Mouse (Mus musculus): ENCODE data around the gene Tecpr2. TPM values are rescaled to one million over a fixed set of nuclear protein-coding genes. Genes with fewer than 3 reads are reported as not detected.
A peak's percentile ranks its signal among the peaks of the same experiment; 100 is the strongest.

Tecpr2 gene
- polyA plus RNA-seq, 1 experiment, result 5.4 TPM

GRCm38 (mm10) chr12:110864008-110864407 is 25.1 kb upstream of the Tecpr2 start:
- no peak for DNase-seq (ENCODE audit: low spot score)

- DNase-seq (ENCODE audit: low spot score), result no peak
Measured at GRCm38 (mm10) chr12:110865571-110865970, 23.5 kb upstream of the Tecpr2 start.

GRCm38 (mm10) chr12:110865989-110866388 is 23.1 kb upstream of the Tecpr2 start:
- no peak for DNase-seq (ENCODE audit: low spot score)

- no peak for DNase-seq (ENCODE audit: low spot score)
Measured at GRCm38 (mm10) chr12:110870107-110870506, 19.0 kb upstream of the Tecpr2 start.

GRCm38 (mm10) chr12:110871247-110871646 is 17.8 kb upstream of the Tecpr2 start:
- no peak for DNase-seq (ENCODE audit: low spot score)

GRCm38 (mm10) chr12:110875351-110875750 is 13.7 kb upstream of the Tecpr2 start:
- DNase-seq (ENCODE audit: low spot score), result no peak

GRCm38 (mm10) chr12:110882291-110882690 is 6.8 kb upstream of the Tecpr2 start:
- DNase-seq (ENCODE audit: low spot score), result no peak

GRCm38 (mm10) chr12:110885251-110885650 is 3.8 kb upstream of the Tecpr2 start:
- DNase-seq (ENCODE audit: low spot score), result no peak

- no peak for DNase-seq (ENCODE audit: low spot score)
Measured at GRCm38 (mm10) chr12:110888106-110888505, 958 bp upstream of the Tecpr2 start.

GRCm38 (mm10) chr12:110888606-110889005 is 458 bp upstream of the Tecpr2 start:
- DNase-seq (ENCODE audit: low spot score), result no peak

GRCm38 (mm10) chr12:110891887-110892286 is 2.8 kb downstream of the Tecpr2 start:
- DNase-seq (ENCODE audit: low spot score), result no peak

- no peak for DNase-seq (ENCODE audit: low spot score)
Measured at GRCm38 (mm10) chr12:110902106-110902505, 13.0 kb downstream of the Tecpr2 start.

GRCm38 (mm10) chr12:110903536-110903935 is 14.5 kb downstream of the Tecpr2 start:
- DNase-seq (ENCODE audit: low spot score), result no peak

GRCm38 (mm10) chr12:110907845-110908244 is 18.8 kb downstream of the Tecpr2 start:
- no peak for DNase-seq (ENCODE audit: low spot score)

GRCm38 (mm10) chr12:110909962-110910361 is 20.9 kb downstream of the Tecpr2 start:
- no peak for DNase-seq (ENCODE audit: low spot score)

- no peak for DNase-seq (ENCODE audit: low spot score)
Measured at GRCm38 (mm10) chr12:110915761-110916160, 26.7 kb downstream of the Tecpr2 start.

GRCm38 (mm10) chr12:110920254-110920653 is 31.2 kb downstream of the Tecpr2 start:
- DNase-seq (ENCODE audit: low spot score), result no peak

- no peak for DNase-seq (ENCODE audit: low spot score)
Measured at GRCm38 (mm10) chr12:110921572-110921971, 32.5 kb downstream of the Tecpr2 start.

GRCm38 (mm10) chr12:110932820-110933219 is 43.8 kb downstream of the Tecpr2 start:
- DNase-seq (ENCODE audit: low spot score), result no peak

- DNase-seq (ENCODE audit: low spot score), result peak; percentile 53
Measured at GRCm38 (mm10) chr12:110935983-110936620, 47.0 kb downstream of the Tecpr2 start.

- no peak for DNase-seq (ENCODE audit: low spot score)
Measured at GRCm38 (mm10) chr12:110937496-110937895, 48.4 kb downstream of the Tecpr2 start.

GRCm38 (mm10) chr12:110939385-110939784 is 50.3 kb downstream of the Tecpr2 start:
- no peak for DNase-seq (ENCODE audit: low spot score)

- DNase-seq (ENCODE audit: low spot score), result no peak
Measured at GRCm38 (mm10) chr12:110940869-110941268, 51.8 kb downstream of the Tecpr2 start.

GRCm38 (mm10) chr12:110946216-110946615 is 57.2 kb downstream of the Tecpr2 start:
- no peak for DNase-seq (ENCODE audit: low spot score)

All from urinary bladder, adult 2 months (tissue).